15 mouse cellular contexts compared by ENCODE assay signal in genomic region chr10:84611664-84612063, GRCm38 (mm10). TPM values are rescaled to one million over a fixed set of nuclear protein-coding genes. Genes with fewer than 3 reads are reported as not detected.
DNase-seq lines count a peak whose midpoint lies in the region; ATAC-seq lines count a peak whose summit lies in the region.
"Had no signal": no experiment of that assay in that cellular context is flagged by ENCODE, and none has a peak within 500 bp of the region (broad histone marks: within the 10 kb centered on the region; RNA-seq: fewer than 3 reads in every experiment).

No protein-coding gene starts in this region.

- peaks cover 51% of the 10 kb centered on the region for H3K4me1 ChIP-seq in heart, embryonic 12.5 days (replicated peaks)
- peaks cover 43% of the 10 kb centered on the region for H3K4me1 ChIP-seq in heart, embryonic 16.5 days (ENCODE audit: control insufficient read depth, insufficient read depth, low read length)
- H3K4me1 ChIP-seq in lung, embryonic 16.5 days (replicated peaks; ENCODE audit: control insufficient read depth, insufficient read depth, low read length), result peaks cover 18% of the 10 kb centered on the region
- H3K4me1 ChIP-seq: forebrain, embryonic 13.5 days; hindbrain, embryonic 15.5 days had no signal

- peak overlapping the region; percentile 73 for H3K27ac ChIP-seq in heart, embryonic 12.5 days (ENCODE audit: poor library complexity, severe bottlenecking)
- H3K27ac ChIP-seq in heart, embryonic 16.5 days (ENCODE audit: low read length), result peak overlapping the region; percentile 43
- peak overlapping the region; percentile 7 for H3K27ac ChIP-seq in lung, embryonic 16.5 days (ENCODE audit: low read length)
- H3K27ac ChIP-seq: embryonic facial prominence, embryonic 10.5 days; forebrain, embryonic 13.5 days; hindbrain, embryonic 15.5 days had no signal

- no peaks in the 10 kb centered on the region for H3K36me3 ChIP-seq in heart, embryonic 12.5 days
- peaks cover 5% of the 10 kb centered on the region; the same call in 1 of the 2 replicates for H3K36me3 ChIP-seq in heart, embryonic 16.5 days (ENCODE audit: control insufficient read depth, insufficient read depth)
- H3K36me3 ChIP-seq in lung, embryonic 16.5 days (ENCODE audit: control insufficient read depth, insufficient read depth, low read length), result no peaks in the 10 kb centered on the region; the same call in 1 of the 2 replicates
- H3K36me3 ChIP-seq: embryonic facial prominence, embryonic 10.5 days had no signal

- 31% methylated on average over 3 of the region's 3 CpGs for WGBS in heart, embryonic 12.5 days
- WGBS in heart, embryonic 16.5 days, result 22% methylated on average over 3 of the region's 3 CpGs
- WGBS in lung, embryonic 16.5 days, result 27% methylated on average over 3 of the region's 3 CpGs

- ATAC-seq in heart, embryonic 12.5 days (ENCODE audit: insufficient number of reproducible peaks, low FRiP score), result no peak
- no peak for ATAC-seq in heart, embryonic 16.5 days (replicated peaks; ENCODE audit: extremely low read depth, insufficient read depth, low FRiP score)
- ATAC-seq in lung, embryonic 16.5 days (ENCODE audit: low read depth), result no peak
- ATAC-seq: forebrain, embryonic 13.5 days; forebrain, postnatal 0 days; intestine, embryonic 16.5 days had no signal

- no peak overlapping the region for H3K4me3 ChIP-seq in heart, embryonic 12.5 days
- no peak overlapping the region for H3K4me3 ChIP-seq in heart, embryonic 16.5 days (ENCODE audit: low read length)
- no peak overlapping the region for H3K4me3 ChIP-seq in lung, embryonic 16.5 days (ENCODE audit: low read length)
- H3K4me3 ChIP-seq: embryonic facial prominence, embryonic 10.5 days; forebrain, embryonic 13.5 days; hindbrain, embryonic 15.5 days had no signal

- no peaks in the 10 kb centered on the region for H3K9me3 ChIP-seq in heart, embryonic 12.5 days (replicated peaks)
- H3K9me3 ChIP-seq in heart, embryonic 16.5 days (replicated peaks; ENCODE audit: control insufficient read depth, low read length), result no peaks in the 10 kb centered on the region
- H3K9me3 ChIP-seq in lung, embryonic 16.5 days (ENCODE audit: control insufficient read depth, low read length), result no peaks in the 10 kb centered on the region
- H3K9me3 ChIP-seq: embryonic facial prominence, embryonic 10.5 days; forebrain, embryonic 13.5 days; hindbrain, embryonic 15.5 days had no signal

- no peak overlapping the region for H3K9ac ChIP-seq in heart, embryonic 12.5 days
- no peak overlapping the region for H3K9ac ChIP-seq in heart, embryonic 16.5 days (ENCODE audit: low read length)
- H3K9ac ChIP-seq in lung, embryonic 16.5 days (ENCODE audit: low read length), result no peak overlapping the region
- H3K9ac ChIP-seq: forebrain, embryonic 13.5 days; forebrain, postnatal 0 days; hindbrain, embryonic 15.5 days had no signal

- no peak for DNase-seq in heart, postnatal 4 days
- no peak for DNase-seq in heart, adult 9 months (ENCODE audit: low spot score in 2 of 2)
- DNase-seq in lung, adult 18-20 months, result no peak
- DNase-seq: cerebellum, adult 2 months; cerebellum, postnatal 10 days; forebrain, postnatal 0 days; gastrocnemius, postnatal 14 days; kidney, adult 2 months had no signal

- no peaks in the 10 kb centered on the region for H3K27me3 ChIP-seq in heart, embryonic 12.5 days (replicated peaks)
- no peaks in the 10 kb centered on the region for H3K27me3 ChIP-seq in heart, embryonic 16.5 days (ENCODE audit: control insufficient read depth, insufficient read depth, low read length)
- H3K27me3 ChIP-seq in lung, embryonic 16.5 days (ENCODE audit: control insufficient read depth, insufficient read depth, low read depth, low read length), result no peaks in the 10 kb centered on the region
- H3K27me3 ChIP-seq: forebrain, embryonic 13.5 days; hindbrain, embryonic 15.5 days had no signal

- H3K4me2 ChIP-seq in heart, embryonic 12.5 days, result no peak overlapping the region
- H3K4me2 ChIP-seq in heart, embryonic 16.5 days (ENCODE audit: low read depth, low read length), result no peak overlapping the region
- no peak overlapping the region for H3K4me2 ChIP-seq in lung, embryonic 16.5 days (ENCODE audit: low read depth, low read length)
- H3K4me2 ChIP-seq: forebrain, embryonic 13.5 days; hindbrain, embryonic 15.5 days had no signal

RNA-seq across cellular contexts. Expression of gene Polr3b, which starts 10.4 kb away (rescaled TPM):
- polyA plus RNA-seq in heart, embryonic 12.5 days (2016; fragmentation: Nextera tagmentation; extraction: Ambion mirVana), result 13.3 and 13.4 TPM in 2 replicates
- 10 to 100 TPM; 13.8 to 14.9 TPM for total RNA-seq in heart, postnatal 4 days (2021)
- polyA plus RNA-seq in heart, embryonic 16.5 days (2015; fragmentation: Nextera tagmentation; extraction: Ambion mirVana), result 9.8 and 10.0 TPM in 2 replicates
- 13.7 and 15.3 TPM in 2 replicates for polyA plus RNA-seq in lung, embryonic 16.5 days (2015; fragmentation: Nextera tagmentation; extraction: Ambion mirVana)

RNA-seq across cellular contexts. Expression of gene Tcp11l2, which starts 35.2 kb away (rescaled TPM):
- 29.1 and 32.2 TPM in 2 replicates for polyA plus RNA-seq in heart, embryonic 12.5 days (2016; fragmentation: Nextera tagmentation; extraction: Ambion mirVana)
- total RNA-seq in heart, postnatal 4 days (2021), result 10 to 100 TPM; 26.4 to 33.4 TPM
- 35.1 and 39.5 TPM in 2 replicates for polyA plus RNA-seq in heart, embryonic 16.5 days (2015; fragmentation: Nextera tagmentation; extraction: Ambion mirVana)
- polyA plus RNA-seq in lung, embryonic 16.5 days (2015; fragmentation: Nextera tagmentation; extraction: Ambion mirVana), result 41.5 and 50.2 TPM in 2 replicates

Comparison
In these comparisons a context has a peak if more than half of its experiments do, and no peak if none do; other contexts are left out.
1. H3K27ac ChIP-seq: peak in every context shown above with its lines; median percentile 73 in heart, embryonic 12.5 days; 43 in heart, embryonic 16.5 days; 7 in lung, embryonic 16.5 days.